Mouse (Mus musculus) heart, adult 2 months (tissue): ENCODE data around the gene Olfr640.

Experiments used
- CTCF ChIP-seq: fragments of 200-600 bp; IDR thresholded peaks from 2 replicates; pipeline ENCODE4 v1.8.1; 2022; ENCODE audit warnings: antibody characterized with exemption, mild to moderate bottlenecking, moderate library complexity
- EP300 ChIP-seq: fragments of 200-500 bp; IDR thresholded peaks from 2 replicates; pipeline ENCODE4 v1.6.1; 2011; ENCODE audit warnings: low read depth, low read length, control low read depth; ENCODE audit not compliant: insufficient read depth
- POLR2A ChIP-seq: fragments of 200-500 bp; IDR thresholded peaks from 2 replicates; pipeline ENCODE4 v1.6.1; 2011; ENCODE audit warnings: mild to moderate bottlenecking, low read depth, low read length, control low read depth; ENCODE audit not compliant: insufficient read depth

DNA sequence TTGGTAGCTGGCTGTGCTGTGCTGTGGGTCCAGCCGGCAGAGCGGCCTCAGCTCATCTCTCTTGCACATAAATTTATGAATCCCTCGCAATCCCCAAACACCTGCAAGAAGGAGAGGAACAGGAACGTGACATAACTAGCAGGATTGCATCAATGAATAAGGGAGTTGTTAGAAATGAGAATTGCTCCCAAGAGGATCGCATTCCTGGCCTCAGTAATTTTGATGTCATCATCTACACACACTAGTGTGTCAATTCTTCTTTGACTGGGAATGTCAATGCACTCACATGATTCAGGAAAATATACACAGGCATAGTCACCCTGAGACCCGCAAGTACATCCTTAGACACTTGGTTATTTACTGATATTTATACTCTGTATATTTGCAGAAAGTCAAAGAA lies at the start of gene Olfr640:
- TF ChIP-seq POLR2A = no peak
- TF ChIP-seq CTCF = no peak
- TF ChIP-seq EP300 = no peak
